Mouse (Mus musculus) urinary bladder, adult 18-20 months (tissue): ENCODE data around the gene Mms19.

Experiments used
- DNase-seq, 2 experiments: peaks; one replicate each; pipeline ENCODE4 v3.0.0; 2022; ENCODE audit warnings: low spot score in 2 of 2, mixed read lengths in 2 of 2

The Mms19 gene

DNA sequence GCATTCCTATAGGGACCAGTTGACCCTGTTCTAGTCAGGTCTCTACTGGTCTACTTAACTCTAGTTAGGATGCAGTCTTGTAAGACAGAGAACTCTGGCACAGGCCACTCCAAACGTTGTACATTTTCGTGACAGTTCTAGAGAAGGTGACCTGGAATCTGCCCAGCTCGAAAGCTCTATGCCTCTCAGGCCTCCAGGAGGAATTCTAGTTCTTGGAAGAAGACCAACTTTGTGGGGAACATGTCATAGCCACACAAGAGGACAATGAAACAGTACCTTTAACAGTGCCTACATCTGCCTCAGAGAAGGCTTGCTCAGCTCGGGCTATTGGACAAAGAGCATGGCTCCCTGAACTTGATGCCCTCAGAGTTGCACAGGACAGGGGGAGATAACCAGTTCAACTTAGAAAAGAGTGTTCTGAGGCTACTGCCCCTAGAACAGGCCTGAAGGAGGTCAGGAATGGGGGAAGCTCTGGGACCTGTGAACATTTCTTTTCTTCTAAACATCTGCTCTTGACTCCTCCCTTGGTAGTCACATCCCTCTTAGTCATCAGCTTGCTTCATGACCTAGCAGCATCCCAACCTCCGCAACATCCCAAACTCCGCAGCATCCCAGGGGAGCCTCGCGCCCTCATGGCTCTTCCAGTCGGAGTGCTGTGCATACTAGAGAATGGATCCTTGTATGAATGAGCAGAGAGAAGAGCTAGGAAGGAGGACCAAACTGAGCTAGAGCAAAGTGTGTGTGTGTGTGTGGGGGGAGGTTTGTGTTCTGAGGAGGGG is 18.0 kb upstream of the Mms19 start:
- no peak for DNase-seq

- no peak for DNase-seq
Observed at GRCm38 (mm10) chr19:41997090-41997489, 16.1 kb upstream of the Mms19 start.

GRCm38 (mm10) chr19:41995483-41995882 is 14.5 kb upstream of the Mms19 start:
- DNase-seq, result no peak

DNA sequence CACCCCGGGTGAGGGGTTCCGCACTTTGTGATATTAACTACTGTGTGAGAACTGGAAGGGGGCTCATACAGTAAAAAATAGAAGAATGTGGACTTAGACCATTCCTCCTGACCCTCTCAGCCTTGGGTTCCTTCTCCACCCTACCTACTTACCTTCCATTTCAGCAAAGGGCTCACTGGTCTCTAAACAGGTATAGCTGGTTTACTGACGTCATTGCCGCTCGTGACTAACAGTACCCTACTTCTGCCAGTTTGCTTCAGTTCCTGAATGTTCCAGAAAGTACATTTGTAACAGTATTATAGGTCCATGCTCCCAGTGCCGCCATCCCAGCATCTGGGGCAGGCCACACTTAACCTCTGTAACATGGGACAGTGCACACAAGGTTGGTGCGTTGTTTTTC is 13.1 kb upstream of the Mms19 start:
- DNase-seq, result peak in 1 of 2 experiments; percentile 54

DNA sequence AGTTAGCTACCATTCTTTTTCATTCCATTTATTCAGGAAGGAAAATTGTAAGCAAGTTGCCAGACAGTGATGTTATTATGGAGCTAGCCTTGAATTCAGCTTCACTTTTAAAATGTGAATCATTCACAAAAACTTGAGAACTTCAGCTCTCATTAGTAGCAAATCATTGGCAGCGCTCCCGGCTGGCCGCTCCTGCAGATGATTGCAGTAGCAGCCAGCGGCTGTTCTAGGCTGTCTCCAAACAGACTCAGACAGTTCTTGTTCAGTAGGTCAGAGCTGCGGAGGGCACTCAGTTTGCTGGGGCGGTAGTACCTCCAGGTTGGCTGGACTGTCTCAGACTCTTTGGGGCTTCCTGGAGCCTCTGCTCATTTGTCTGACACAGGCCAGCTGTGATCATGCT is 12.5 kb upstream of the Mms19 start:
- peak; percentile 41 to 67 for DNase-seq

- no peak for DNase-seq
Observed at GRCm38 (mm10) chr19:41992971-41993370, 12.0 kb upstream of the Mms19 start.

DNA sequence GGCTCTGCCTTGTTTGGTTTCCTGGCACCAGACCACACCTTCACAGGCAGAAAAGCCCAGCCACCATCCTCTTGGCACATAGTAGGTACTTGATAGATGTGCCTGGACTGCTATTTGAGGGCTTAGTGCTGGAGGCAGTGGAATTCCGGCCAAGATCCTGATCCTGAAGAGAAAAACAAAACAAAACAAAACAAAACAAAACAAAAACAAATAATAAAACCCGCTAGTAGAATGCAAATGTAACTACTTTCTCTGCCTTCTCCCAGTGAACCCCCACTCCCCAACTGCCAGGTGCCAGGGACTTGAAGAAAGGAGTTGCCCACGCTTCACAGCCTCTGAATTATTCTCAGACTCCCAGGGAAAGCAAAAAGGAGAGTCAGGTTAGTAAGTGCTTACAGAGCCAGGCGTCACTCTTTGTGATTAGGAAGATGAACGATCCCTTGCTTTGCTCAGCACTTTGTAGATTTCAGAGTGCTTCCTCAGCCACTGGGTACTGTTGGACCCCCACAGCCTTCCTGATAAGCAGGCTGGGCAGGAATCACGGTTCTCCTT is 11.0 kb upstream of the Mms19 start:
- DNase-seq, result no peak

DNA sequence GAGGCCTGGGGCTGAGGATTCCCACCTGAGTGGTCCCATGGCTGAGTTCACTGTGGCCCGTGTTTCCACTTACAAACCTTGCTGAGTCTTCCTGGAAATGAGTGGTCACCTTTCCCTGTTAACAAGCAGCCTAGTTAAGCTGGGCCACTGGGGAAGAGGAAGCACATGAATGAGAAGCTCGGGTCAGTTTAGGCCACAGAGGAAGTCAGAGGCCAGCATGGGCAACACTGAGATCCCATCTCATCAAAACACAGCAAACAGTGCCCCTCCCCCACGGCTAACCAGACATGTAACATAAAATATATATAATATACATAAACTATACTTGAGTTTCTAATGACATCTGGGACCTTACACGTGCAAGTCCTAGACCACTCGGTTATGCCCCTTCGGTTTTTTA is 8.9 kb upstream of the Mms19 start:
- DNase-seq, result no peak

DNA sequence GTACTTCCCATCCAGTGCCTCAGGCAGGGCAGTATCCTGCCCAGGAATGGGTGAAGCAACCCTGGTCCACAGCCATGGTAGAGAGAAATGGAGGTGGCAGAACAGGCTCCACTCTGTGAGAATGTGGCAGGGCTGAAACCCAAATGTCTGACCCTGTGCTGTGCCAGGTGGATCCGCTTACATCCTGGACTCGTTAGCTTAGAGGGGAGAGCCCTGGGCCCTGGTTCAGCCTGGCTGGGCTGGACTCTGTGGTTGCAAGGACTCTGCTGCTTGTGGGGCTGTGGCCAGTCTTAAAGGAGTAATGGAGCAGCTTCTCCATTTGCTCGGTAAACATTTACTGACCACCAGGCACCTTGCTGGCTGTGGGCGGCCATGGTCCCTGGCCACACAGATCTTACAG is 6.2 kb upstream of the Mms19 start:
- DNase-seq, result no peak

DNA sequence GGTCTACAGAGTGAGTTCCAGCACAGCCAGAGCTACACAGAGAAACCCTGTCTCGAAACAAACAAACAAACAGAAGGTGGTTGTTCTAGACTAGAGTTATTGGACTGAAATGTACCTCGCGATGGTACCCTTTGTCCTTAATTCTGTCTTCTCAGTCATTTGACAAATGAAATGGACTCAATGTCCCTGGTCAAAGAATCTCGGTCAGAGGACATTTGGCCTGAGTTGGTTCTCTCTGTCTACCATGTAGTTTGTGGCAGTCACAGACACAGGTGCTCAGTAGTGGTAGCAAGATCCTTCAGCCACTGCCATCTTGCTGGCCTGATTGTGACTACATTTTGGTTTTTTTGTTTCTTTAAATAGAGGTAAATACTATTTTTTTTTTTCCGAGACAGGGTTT is 5.0 kb upstream of the Mms19 start:
- DNase-seq, result no peak

- DNase-seq, result no peak
Observed at GRCm38 (mm10) chr19:41982791-41983150, 1.8 kb upstream of the Mms19 start.

- peak; percentile 28 to 66 for DNase-seq
Observed at GRCm38 (mm10) chr19:41981931-41982790, 1.2 kb upstream of the Mms19 start.

DNA sequence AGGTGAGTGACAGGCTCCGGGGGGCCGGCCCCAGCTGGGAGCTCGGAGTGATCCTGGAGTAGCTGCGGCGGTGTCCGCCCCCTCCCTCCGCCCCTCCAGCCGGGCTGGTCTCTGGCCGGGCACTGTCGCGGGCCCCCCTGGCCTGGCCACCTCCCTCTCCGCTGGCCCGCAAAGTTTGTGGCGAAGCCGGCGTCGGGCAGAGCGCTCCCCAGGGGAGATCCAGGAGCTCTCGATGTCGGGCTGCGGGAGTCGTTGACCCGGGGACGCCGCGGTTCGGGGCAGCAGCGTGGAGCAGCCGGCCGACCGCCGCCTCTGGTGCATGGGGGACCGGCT is 604 bp upstream of the Mms19 start, which contains the start of gene Ubtd1:
Gene Ubtd1 (plus strand): TSS at position 169 of the 333 bp plus-strand sequence.
- no peak for DNase-seq

DNA sequence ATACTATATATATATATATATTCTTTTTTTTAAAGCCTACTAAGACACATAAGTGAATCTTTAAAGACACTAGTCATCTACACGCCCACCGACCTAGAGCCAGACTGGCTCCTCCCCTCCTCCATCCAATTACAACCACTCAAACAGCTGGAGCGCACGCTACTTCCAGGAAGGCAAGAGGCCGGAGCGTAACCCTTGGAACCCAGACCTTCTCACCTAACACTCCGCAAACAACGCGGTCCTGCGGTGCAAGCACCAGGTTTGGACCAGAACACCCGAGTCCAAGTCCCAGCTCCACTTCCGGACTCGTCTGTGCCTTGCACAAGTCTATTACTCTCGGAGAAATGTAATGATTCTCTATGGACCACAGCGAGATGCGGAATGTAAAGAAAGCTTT is 537 bp downstream of the Mms19 start:
- DNase-seq, result no peak

GRCm38 (mm10) chr19:41973891-41974794 is 6.8 kb downstream of the Mms19 start:
- DNase-seq, result no peak

DNA sequence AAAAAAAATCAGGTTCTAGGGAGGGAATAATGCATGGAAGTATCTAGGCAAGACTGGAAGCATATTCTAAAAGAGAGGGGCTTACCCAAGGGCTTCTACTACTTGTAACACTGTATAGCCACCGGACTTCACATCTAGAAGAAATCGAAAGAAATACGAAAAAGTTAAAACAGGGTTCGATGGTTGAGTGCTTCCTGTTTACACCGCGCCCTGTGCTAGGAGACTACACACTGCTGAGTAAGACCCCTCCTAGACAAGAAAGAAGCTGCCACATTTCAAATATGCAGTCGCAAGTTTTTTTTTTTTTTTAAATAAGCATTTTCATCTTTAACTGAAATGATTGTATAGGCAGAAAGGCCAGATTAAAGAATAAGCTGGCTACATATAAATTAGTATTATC is 11.3 kb downstream of the Mms19 start:
- DNase-seq, result no peak

DNA sequence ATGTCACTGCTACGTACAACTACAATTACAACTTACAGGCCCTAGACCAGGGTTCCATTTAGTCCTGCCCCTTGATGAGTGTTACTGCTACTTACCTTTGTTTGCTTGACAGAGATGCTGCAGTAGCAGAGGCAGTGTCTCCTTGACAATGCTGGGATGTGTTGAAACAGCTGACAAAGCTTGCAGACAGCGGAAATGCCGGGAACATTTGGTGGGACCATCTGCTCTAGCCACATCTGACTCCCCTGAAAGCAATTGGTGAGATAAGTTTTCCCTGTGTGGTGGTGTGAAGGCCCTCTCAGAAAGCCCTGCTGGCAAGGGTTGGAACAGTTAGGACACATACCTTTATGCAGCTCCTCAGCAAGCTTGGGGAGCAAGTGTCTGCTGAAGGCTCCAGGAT is 27.4 kb downstream of the Mms19 start:
- no peak for DNase-seq

- no peak for DNase-seq
Observed at GRCm38 (mm10) chr19:41952287-41952686, 28.7 kb downstream of the Mms19 start.

GRCm38 (mm10) chr19:41943841-41944240 is 37.1 kb downstream of the Mms19 start:
- DNase-seq, result no peak

GRCm38 (mm10) chr19:41938539-41938938 is 42.4 kb downstream of the Mms19 start:
- DNase-seq, result no peak

- no peak for DNase-seq
Observed at GRCm38 (mm10) chr19:41935921-41936320, 45.0 kb downstream of the Mms19 start.

GRCm38 (mm10) chr19:41934124-41934523 is 46.8 kb downstream of the Mms19 start:
- DNase-seq, result no peak
